Mouse (Mus musculus) hindbrain, embryonic 10.5 days (tissue): ENCODE measurements at regions not wholly inside any gene's neighbourhood (a gene's known extent, or its start where the extent isn't known, plus 50 kb on each side); places are given as distances from the start of the nearest gene placed in this dataset.

Experiments
- DNase-seq: peaks from one replicate; pipeline ENCODE4 v3.0.0-alpha.2; 2017; ENCODE audit warnings: low spot score
- H3K27ac ChIP-seq: fragments of 300-500 bp; sonication (generic); 2 replicates; pipeline ENCODE4 v1.5.1; 2016; ENCODE audit warnings: mild to moderate bottlenecking, moderate library complexity
- H3K27me3 ChIP-seq: fragments of 300-500 bp; sonication (generic); 2 replicates; pipeline ENCODE4 v1.6.1; 2016; ENCODE audit warnings: mild to moderate bottlenecking; ENCODE audit not compliant: poor library complexity, insufficient read depth, severe bottlenecking
- H3K36me3 ChIP-seq: fragments of 300-500 bp; sonication (generic); 2 replicates; pipeline ENCODE4 v1.6.1; 2016; ENCODE audit warnings: mild to moderate bottlenecking, moderate library complexity
- H3K4me1 ChIP-seq: fragments of 300-500 bp; sonication (generic); replicated peaks from 2 replicates; pipeline ENCODE4 v1.6.1; 2016; ENCODE audit warnings: mild to moderate bottlenecking
- H3K4me3 ChIP-seq: fragments of 300-500 bp; sonication (generic); 2 replicates; pipeline ENCODE4 v1.5.1; 2016; ENCODE audit warnings: mild to moderate bottlenecking, moderate library complexity
- H3K9me3 ChIP-seq: fragments of 300-500 bp; sonication (generic); 2 replicates; pipeline ENCODE4 v1.6.1; 2016; ENCODE audit warnings: mild to moderate bottlenecking, moderate library complexity
- WGBS: fragments of 180-500 bp; shearing (Covaris S2); methylation state at CpG from one replicate; pipeline ENCODE4 v1.1.7; 2016; 5-methylcytosine and 5-hydroxymethylcytosine counted together

GRCm38 (mm10) chr9:68561767-68562552, 91.6 kb upstream of the Rora start:
- no peak for DNase-seq
- H3K4me3 ChIP-seq, result no peak overlapping the region
- H3K27ac ChIP-seq, result no peak overlapping the region
- H3K4me1 ChIP-seq, result no peaks in the 10 kb centered on the region
- WGBS, result 75% methylated on average over 14 of the region's 14 CpGs
- no peaks in the 10 kb centered on the region for H3K36me3 ChIP-seq
- H3K27me3 ChIP-seq, result no peaks in the 10 kb centered on the region
- no peaks in the 10 kb centered on the region for H3K9me3 ChIP-seq

GRCm38 (mm10) chr9:68563206-68563605, 90.4 kb upstream of the Rora start:
- Histone ChIP-seq H3K9me3 (no peaks in the 10 kb centered on the region), H3K36me3 (no peaks in the 10 kb centered on the region), H3K4me3 (no peak overlapping the region), H3K27ac (no peak overlapping the region), H3K27me3 (no peaks in the 10 kb centered on the region), H3K4me1 (no peaks in the 10 kb centered on the region)
- DNase-seq, result no peak
- WGBS, result 78% methylated on average over 4 of the region's 4 CpGs

- 72% methylated on average over 1 of the region's 1 CpGs for WGBS
- H3K27me3 ChIP-seq, result no peaks in the 10 kb centered on the region
- no peaks in the 10 kb centered on the region for H3K36me3 ChIP-seq
- no peaks in the 10 kb centered on the region for H3K9me3 ChIP-seq
- no peak overlapping the region for H3K4me3 ChIP-seq
- DNase-seq, result no peak
- H3K4me1 ChIP-seq, result no peaks in the 10 kb centered on the region
- H3K27ac ChIP-seq, result no peak overlapping the region
These were observed 67.8 kb upstream of the Rora start for GRCm38 (mm10) chr9:68585751-68586150.

GRCm38 (mm10) chr9:68591023-68591422, 62.6 kb upstream of the Rora start:
- Histone ChIP-seq H3K4me1 (no peaks in the 10 kb centered on the region), H3K4me3 (no peak overlapping the region), H3K27ac (no peak overlapping the region), H3K27me3 (no peaks in the 10 kb centered on the region), H3K9me3 (no peaks in the 10 kb centered on the region), H3K36me3 (no peaks in the 10 kb centered on the region)
- WGBS, result 90% methylated on average over 8 of the region's 8 CpGs
- DNase-seq, result no peak

GRCm38 (mm10) chr9:68592976-68593375, 60.6 kb upstream of the Rora start:
- Histone ChIP-seq H3K4me1 (no peaks in the 10 kb centered on the region), H3K9me3 (no peaks in the 10 kb centered on the region), H3K27me3 (no peaks in the 10 kb centered on the region), H3K4me3 (no peak overlapping the region), H3K27ac (no peak overlapping the region), H3K36me3 (no peaks in the 10 kb centered on the region)
- no peak for DNase-seq
- WGBS, result 86% methylated on average over 3 of the region's 3 CpGs

- H3K27ac ChIP-seq, result no peak overlapping the region
- H3K36me3 ChIP-seq, result no peaks in the 10 kb centered on the region
- 74% methylated on average over 2 of the region's 2 CpGs for WGBS
- no peaks in the 10 kb centered on the region for H3K9me3 ChIP-seq
- H3K4me1 ChIP-seq, result no peaks in the 10 kb centered on the region
- no peak for DNase-seq
- H3K4me3 ChIP-seq, result no peak overlapping the region
- H3K27me3 ChIP-seq, result no peaks in the 10 kb centered on the region
These were observed 59.0 kb upstream of the Rora start for GRCm38 (mm10) chr9:68594586-68594985.
